Mouse (Mus musculus) 3T3-L1 (cell line): Measurements from ENCODE around the gene Lyst.
"Not testable (repeated sequence)": the region's sequence is repeated elsewhere in the genome, so short reads cannot be mapped to it uniquely, and the experiment has no call there.

Source experiments
- DNase-seq: peaks from one replicate; pipeline ENCODE4 v3.0.0-alpha.2; 2015; ENCODE audit warnings: low read depth, low spot score

Gene Lyst

DNA sequence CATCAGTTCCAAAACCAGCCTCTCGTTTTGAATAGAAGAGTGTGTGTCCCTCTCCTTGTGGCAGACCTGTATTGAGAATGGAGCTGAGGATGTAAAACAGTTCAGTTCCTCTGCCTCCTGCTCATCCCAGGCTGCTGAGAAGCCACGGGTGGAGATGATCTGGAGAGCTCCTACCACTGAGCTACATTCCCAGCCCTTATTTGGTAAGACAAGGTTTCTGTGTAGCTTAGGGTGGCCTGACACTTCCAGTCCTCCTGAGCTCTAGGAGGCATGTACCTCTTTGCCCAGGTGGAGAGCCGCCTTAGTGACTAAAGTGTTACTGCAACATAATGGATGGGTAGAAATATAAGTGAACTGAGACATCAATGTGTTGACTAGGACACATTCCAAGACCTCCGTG, 190.8 kb downstream of the Lyst start:
- DNase-seq, result no peak

DNA sequence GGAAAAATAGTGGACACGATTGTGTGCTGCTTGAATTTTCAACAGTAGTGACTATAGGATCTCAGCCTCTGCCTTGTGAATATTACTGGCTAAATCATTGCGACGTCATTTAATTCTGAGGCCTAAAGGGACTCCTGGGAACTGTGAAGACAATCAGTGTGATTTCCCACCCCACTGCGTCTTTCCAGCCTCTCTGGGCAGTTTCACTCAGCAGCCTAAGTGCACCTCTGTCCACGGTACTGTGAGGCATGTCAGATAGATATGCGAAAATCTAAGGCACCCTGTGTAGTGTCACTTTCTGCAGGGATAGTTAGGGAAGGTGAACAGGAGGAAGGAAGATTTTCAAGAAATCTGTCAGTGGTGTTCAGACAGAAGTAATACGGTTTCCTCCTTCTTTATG, 193.1 kb downstream of the Lyst start:
- no peak for DNase-seq

GRCm38 (mm10) chr13:13783894-13784419, 193.8 kb downstream of the Lyst start, which contains the start of gene Gng4:
Gene Gng4, plus strand, starts transcription at chr13:13784059.
- no peak for DNase-seq

DNA sequence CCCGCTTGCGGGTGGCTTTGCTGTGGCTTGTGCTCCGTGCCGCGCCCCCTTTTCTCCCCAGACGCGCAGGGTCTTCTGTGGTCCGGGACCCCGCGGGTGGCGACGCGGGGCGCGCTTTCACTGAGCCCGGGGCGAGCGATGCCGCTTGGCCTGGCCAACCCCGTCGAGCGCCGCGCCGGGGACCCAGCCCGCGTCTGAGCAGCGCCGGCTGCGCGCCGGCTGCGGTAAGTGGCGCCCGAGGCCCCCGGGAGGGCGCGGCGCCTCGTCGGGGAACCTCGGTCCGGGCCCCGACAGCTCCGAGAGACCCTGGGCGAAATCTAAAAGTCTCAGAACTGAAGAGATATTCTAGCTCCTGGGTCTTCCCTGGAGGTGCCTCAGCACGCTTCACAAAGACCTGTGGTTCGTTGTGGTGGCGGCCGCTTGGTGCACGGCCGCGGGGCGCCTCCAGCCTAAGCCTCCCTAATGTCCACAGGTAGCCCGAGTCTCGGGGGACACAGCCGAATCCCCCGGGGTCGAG, 194.3 kb downstream of the Lyst start:
- no peak for DNase-seq

GRCm38 (mm10) chr13:13784981-13785783, 195.0 kb downstream of the Lyst start:
- DNase-seq, result no peak

GRCm38 (mm10) chr13:13786971-13787370, 196.8 kb downstream of the Lyst start:
- DNase-seq, result no peak

- DNase-seq, result no peak
Measured at GRCm38 (mm10) chr13:13788070-13788469, 197.9 kb downstream of the Lyst start.

DNA sequence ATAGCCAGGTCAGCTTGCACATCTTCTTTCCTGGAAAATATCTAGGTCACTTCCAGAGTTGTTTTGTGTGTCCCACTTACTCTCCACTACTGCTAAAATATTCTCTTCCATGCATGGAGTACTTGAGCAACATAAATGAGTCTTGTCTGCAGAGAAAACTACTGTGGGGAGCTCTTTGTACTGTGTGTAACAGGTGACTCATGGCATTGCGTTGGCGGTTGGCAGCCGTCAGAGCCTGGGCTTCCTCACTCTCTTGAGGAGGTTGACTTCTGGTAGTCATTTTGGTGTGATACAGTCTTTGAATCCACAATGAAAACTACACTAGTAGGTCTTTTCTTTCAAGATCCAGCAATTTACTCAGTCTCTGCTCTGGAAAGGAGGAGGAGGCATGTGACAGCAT, 201.8 kb downstream of the Lyst start:
- DNase-seq, result peak; percentile 69

DNA sequence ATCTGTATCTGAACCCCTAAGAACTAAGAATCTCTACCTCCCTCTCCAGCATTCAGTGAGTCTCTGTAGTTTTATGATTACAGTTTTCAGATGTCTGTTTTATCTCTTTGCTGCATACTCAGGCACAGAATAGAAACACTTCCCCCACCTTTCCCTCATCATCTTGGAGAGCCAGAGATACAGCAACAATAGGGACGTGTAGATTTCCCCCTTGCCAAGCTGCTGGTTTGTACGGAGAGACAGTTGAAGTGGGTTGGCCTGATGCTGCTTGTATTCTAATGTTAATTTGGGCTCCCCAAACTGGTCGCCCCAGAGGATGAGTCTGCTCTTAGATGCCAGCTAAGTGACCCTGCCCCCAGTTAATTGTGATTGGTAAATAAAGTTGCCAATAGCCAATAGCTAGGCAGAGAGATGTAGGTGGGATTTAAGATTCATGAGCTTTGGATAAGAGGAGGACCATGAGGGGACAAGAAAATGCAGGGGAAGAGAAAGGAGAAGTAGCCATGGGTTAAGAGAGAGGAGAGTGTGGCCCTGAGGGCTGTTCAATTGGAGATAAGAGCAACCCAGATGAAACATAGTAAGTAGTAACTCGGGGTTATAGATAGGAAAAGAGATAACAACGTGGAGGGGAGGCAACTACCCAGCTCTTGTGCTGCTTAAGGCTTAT, 205.1 kb downstream of the Lyst start:
- no peak for DNase-seq

DNA sequence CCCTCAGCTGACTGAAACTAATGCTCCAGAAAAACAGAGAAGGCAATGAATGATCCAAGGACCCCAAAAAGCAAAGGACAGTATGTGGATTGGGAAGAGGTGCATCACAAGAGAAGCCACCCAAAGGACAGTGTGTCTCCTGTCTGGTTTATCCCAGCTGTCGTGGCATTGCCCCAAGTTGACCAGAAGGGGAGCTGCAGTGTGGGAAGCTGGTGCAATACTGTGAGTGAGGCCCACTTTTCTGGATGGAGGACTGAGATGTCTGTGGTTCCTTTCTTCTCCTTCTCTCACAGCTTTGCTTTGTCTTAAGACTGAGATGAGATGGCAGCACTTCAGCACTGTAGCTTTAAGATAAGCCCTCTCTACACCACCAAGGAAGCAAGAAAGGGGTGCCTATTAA, 205.9 kb downstream of the Lyst start:
- DNase-seq, result no peak

GRCm38 (mm10) chr13:13797816-13798215, 207.6 kb downstream of the Lyst start:
- DNase-seq, result not testable (repeated sequence)

DNA sequence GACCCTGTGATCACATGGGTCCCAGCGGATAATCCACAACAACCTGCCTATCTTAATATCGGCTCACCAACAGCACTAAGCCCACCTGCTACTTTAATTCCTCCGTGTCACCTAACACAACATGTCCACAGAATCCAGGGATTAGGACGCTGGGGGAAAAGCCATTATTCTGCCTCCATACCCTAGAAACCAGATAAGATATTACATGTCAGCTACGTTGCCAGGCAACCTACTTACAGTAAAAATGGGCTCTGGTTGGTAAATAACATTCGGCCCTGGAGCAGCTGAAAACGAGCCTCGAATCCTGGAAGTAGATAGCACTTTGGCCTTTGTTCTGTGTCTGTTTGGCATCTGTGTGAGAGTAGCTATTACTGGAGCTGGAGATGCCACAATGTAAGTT, 208.6 kb downstream of the Lyst start:
- DNase-seq, result no peak

DNA sequence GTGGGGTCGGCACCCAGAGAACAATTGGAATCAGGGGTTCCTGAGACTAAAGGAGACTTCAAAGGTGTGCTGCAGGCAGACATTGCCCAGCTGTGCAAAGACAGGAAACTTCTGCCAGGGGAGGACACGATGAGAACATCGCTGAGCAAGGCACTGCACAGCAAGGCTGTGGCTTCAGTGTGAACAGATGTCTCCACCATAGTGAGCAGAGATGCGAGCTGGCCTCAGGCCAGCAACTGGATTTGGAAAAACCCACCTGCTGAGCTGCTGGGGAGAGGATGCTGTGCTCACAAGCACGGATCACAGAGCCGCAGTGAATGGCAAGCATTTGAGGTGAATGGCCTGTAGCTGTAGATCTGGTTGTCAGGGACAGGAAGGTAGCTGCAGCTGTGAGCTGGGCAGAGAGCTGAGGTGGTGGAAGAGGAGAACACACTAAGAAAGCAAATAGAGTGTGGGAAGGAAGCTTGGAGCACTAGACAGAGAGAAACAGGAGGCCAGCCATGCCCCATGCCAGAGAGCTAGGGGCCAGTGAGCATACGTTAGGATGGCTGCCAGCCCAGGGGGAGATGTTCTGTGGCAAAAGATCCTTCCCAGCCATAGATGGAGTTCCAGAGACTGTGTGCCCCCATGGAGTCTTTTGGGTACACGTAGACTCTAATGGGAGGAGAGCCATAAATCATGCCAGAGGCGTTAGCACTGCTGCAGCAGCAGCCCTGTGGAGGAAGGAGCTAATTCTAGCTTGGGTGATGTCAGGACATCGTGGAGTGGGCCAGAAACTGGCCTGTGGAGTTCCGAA, 218.3 kb downstream of the Lyst start:
- no peak for DNase-seq

DNA sequence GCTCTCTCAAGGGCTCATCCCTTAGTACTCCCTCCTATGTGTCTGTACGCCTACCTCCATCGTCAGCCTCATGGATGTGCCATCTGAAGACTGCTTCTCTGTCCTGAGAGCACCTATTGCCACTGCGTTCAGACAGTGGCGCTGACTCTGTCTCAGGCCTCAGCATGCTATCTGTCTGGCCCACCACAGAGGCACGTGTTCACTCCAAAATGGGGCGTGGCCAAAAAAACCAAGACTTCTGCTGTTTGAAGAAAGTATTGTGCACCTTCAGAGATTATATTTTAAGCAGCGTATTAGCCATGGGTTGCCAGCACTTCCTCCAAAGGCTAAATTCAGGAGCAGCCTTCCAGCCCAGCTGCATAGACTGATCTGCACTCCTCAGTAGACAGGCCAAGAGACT, 220.7 kb downstream of the Lyst start:
- no peak for DNase-seq

- DNase-seq, result no peak
Measured at GRCm38 (mm10) chr13:13818696-13819095, 228.5 kb downstream of the Lyst start.

GRCm38 (mm10) chr13:13820234-13821123, 230.3 kb downstream of the Lyst start:
- no peak for DNase-seq

DNA sequence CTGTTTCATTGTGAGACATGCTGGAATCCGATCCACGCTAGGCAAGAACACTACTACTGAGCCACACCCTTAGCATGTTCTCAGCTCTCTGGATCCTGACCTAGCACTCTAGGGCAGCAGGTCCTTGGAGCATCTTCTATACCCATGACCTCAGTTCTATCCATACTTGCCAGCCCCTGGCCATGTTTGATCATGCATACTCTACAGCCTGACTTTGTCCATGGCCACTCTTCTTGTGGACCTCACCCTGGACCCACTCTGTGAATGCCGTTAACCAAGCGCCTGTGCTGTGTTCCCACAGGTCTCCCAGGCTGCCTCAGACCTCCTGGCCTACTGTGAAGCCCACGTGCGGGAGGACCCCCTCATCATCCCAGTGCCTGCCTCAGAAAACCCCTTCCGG, 234.7 kb downstream of the Lyst start:
- no peak for DNase-seq

GRCm38 (mm10) chr13:13826533-13826932, 236.3 kb downstream of the Lyst start:
- DNase-seq, result no peak

DNA sequence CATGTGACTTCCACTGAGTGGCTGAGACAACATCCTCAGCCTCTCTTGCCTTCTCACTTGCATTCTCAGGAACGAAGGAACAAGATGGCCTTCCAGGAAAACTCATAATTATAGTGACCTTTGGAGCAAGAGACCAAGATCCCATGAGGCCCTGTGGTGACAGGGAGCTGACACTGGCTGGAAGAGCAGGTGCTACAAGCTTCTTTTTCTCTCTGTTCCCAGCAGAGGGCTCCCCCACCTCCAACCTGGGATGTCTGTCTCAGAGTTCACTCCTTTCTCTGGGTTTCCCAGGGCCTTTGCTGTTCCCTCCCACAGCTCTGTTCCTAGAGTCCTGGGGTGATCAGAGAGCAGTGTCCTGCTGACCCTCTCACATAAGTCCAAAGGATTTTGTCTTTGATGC, 237.9 kb downstream of the Lyst start:
- DNase-seq, result no peak
